Mouse (Mus musculus) MN1 (cell line): Measurements from ENCODE around the gene Astn2.

Experiments
- DNase-seq: peaks from one replicate; pipeline ENCODE4 v3.0.0-alpha.2; 2016; ENCODE audit warnings: low spot score

Gene Astn2

GRCm38 (mm10) chr4:65964604-65965003 lies 439.8 kb downstream of the Astn2 start:
- DNase-seq = no peak

- no peak for DNase-seq
These were observed 445.1 kb downstream of the Astn2 start for GRCm38 (mm10) chr4:65959188-65959759.

GRCm38 (mm10) chr4:65958369-65959187 lies 445.8 kb downstream of the Astn2 start:
- no peak for DNase-seq

GRCm38 (mm10) chr4:65951918-65952317 lies 452.5 kb downstream of the Astn2 start:
- no peak for DNase-seq

- no peak for DNase-seq
These were observed 457.2 kb downstream of the Astn2 start for GRCm38 (mm10) chr4:65947141-65947649.

GRCm38 (mm10) chr4:65946021-65946420 lies 458.4 kb downstream of the Astn2 start:
- DNase-seq = no peak

- DNase-seq = no peak
These were observed 473.5 kb downstream of the Astn2 start for GRCm38 (mm10) chr4:65930901-65931300.

GRCm38 (mm10) chr4:65920294-65920693 lies 484.1 kb downstream of the Astn2 start:
- DNase-seq = no peak

GRCm38 (mm10) chr4:65916027-65917008 lies 488.1 kb downstream of the Astn2 start:
- no peak for DNase-seq

GRCm38 (mm10) chr4:65912247-65912942 lies 492.0 kb downstream of the Astn2 start:
- DNase-seq = no peak

- DNase-seq = no peak
These were observed 496.8 kb downstream of the Astn2 start for GRCm38 (mm10) chr4:65907660-65908059.

- no peak for DNase-seq
These were observed 499.4 kb downstream of the Astn2 start for GRCm38 (mm10) chr4:65904963-65905362.

GRCm38 (mm10) chr4:65896092-65897027 lies 508.1 kb downstream of the Astn2 start:
- peak; percentile 16 for DNase-seq

- DNase-seq = no peak
These were observed 515.9 kb downstream of the Astn2 start for GRCm38 (mm10) chr4:65888332-65888993.

- DNase-seq = no peak
These were observed 517.5 kb downstream of the Astn2 start for GRCm38 (mm10) chr4:65886862-65887261.

GRCm38 (mm10) chr4:65885921-65886320 lies 518.5 kb downstream of the Astn2 start:
- no peak for DNase-seq

- DNase-seq = no peak
These were observed 530.1 kb downstream of the Astn2 start for GRCm38 (mm10) chr4:65874236-65874781.

GRCm38 (mm10) chr4:65864551-65864950 lies 539.9 kb downstream of the Astn2 start:
- no peak for DNase-seq

- DNase-seq = no peak
These were observed 561.2 kb downstream of the Astn2 start for GRCm38 (mm10) chr4:65843191-65843590.
